Mouse (Mus musculus) liver, embryonic 16.5 days (tissue): ENCODE results near the gene Lamb1. TPM values are rescaled to one million over a fixed set of nuclear protein-coding genes. Genes with fewer than 3 reads are reported as not detected.

Source experiments
- ATAC-seq: fragments of 200-750 bp; cut with Nextera tagmentation; 2 replicates; pipeline ENCODE4 v1.8.0; 2017; ENCODE audit warnings: low read depth, mild to moderate bottlenecking, moderate number of reproducible peaks, moderate library complexity
- H3K27ac ChIP-seq: fragments of 300-500 bp; sonication (generic); 2 replicates; pipeline ENCODE4 v1.5.1; 2014; ENCODE audit warnings: mild to moderate bottlenecking, low read length
- H3K27me3 ChIP-seq: fragments of 300-500 bp; sonication (generic); 2 replicates; pipeline ENCODE4 v1.6.1; 2014; ENCODE audit warnings: low read depth, low read length, mixed read lengths; ENCODE audit not compliant: control insufficient read depth, insufficient read depth
- H3K36me3 ChIP-seq: fragments of 300-500 bp; sonication (generic); 2 replicates; pipeline ENCODE4 v1.6.1; 2014; ENCODE audit warnings: mild to moderate bottlenecking; ENCODE audit not compliant: control insufficient read depth, insufficient read depth
- H3K4me1 ChIP-seq: fragments of 300-500 bp; sonication (generic); 2 replicates; pipeline ENCODE4 v1.6.1; 2014; ENCODE audit warnings: low read depth, low read length, mixed read lengths; ENCODE audit not compliant: control insufficient read depth
- H3K4me2 ChIP-seq: fragments of 300-500 bp; sonication (generic); 2 replicates; pipeline ENCODE4 v1.6.1; 2014; ENCODE audit warnings: low read depth, low read length, mixed read lengths
- H3K4me3 ChIP-seq: fragments of 300-500 bp; sonication (generic); 2 replicates; pipeline ENCODE4 v1.5.1; 2014; ENCODE audit warnings: low read depth, mild to moderate bottlenecking, low read length
- H3K9ac ChIP-seq: fragments of 300-500 bp; sonication (generic); 2 replicates; pipeline ENCODE4 v1.6.1; 2014; ENCODE audit warnings: low read depth, low read length
- H3K9me3 ChIP-seq: fragments of 300-500 bp; sonication (generic); replicated peaks from 2 replicates; pipeline ENCODE4 v1.6.1; 2016; ENCODE audit warnings: low read length; ENCODE audit not compliant: control insufficient read depth
- WGBS: fragments of 180-500 bp; shearing (Covaris S2); extraction: QIAGEN DNeasy Blood & Tissue Kit; methylation state at CpG from one replicate; pipeline ENCODE4 v1.1.7; 2014; ENCODE audit not compliant: insufficient replicate concordance; 5-methylcytosine and 5-hydroxymethylcytosine counted together
- polyA plus RNA-seq: library from polyadenylated mRNA; unstranded; fragments of >200 nt; fragmentation: Nextera tagmentation; extraction: Ambion mirVana; gene quantifications from 2 replicates; pipeline ENCODE4 v1.2.1, GENCODE M21; 2015

The Lamb1 gene
- polyA plus RNA-seq, 1 experiment from 2014 or later = 6.0 TPM

DNA sequence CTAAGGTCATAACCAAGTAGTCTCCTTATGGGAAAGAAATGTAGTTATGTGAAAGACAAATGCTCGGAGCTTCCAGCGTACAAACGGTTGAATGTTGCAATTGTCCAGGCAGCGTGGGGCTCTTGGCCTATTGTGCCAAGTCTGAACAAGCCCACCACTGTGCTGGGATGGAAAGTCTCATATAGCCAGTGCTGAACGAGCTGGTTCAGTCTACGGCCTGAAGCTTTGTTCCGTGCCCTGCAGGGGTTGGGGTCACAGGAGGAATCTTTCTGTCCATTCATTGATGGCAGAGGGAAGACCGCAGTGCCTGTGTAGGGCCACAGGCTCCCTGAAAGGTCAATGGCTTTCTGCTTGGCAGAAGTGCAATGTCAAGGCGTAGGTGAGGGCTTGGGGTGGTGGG is 45.7 kb downstream of the Lamb1 start:
- Histone ChIP-seq H3K27me3 (no peaks in the 10 kb centered on the region), H3K4me3 (no peak overlapping the region), H3K4me2 (no peak overlapping the region), H3K27ac (no peak overlapping the region), H3K9me3 (no peaks in the 10 kb centered on the region), H3K36me3 (no peaks in the 10 kb centered on the region), H3K9ac (no peak overlapping the region), H3K4me1 (no peaks in the 10 kb centered on the region)
- 72% methylated on average over 9 of the region's 9 CpGs for WGBS
- no peak for ATAC-seq

DNA sequence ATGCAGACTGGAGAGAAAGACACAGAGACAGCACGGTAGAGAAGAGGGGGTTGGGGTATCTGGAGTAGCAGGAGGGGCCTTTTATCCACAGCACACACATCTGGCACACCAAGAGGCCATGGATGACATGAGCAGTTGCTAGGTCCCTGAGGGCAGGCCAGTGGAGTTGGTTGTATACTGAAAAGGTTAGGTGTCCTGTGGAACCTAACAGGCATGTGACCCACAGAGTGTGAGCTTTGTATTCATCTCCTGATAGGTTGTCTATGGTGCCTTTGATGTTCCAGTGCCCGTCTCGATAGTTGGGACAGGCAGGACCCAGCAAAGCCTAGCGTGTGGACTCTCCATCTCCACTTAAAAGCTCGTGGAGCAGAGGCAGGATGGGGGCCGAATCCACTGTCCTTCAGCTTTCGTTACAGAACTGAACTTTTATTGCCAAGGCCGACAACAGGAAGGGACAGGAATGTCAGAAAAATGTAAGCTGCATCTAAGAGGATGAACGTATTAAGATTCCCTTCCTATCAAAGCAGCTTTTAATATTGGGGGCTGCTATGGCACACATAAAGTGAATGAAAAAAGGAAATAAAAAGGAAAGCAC is 46.7 kb downstream of the Lamb1 start:
- no peaks in the 10 kb centered on the region for H3K4me1 ChIP-seq
- H3K4me2 ChIP-seq = no peak overlapping the region
- no peaks in the 10 kb centered on the region for H3K27me3 ChIP-seq
- 63% methylated on average over 9 of the region's 9 CpGs for WGBS
- ATAC-seq = no peak
- H3K36me3 ChIP-seq = no peaks in the 10 kb centered on the region
- no peak overlapping the region for H3K4me3 ChIP-seq
- H3K9me3 ChIP-seq = no peaks in the 10 kb centered on the region
- no peak overlapping the region for H3K9ac ChIP-seq
- H3K27ac ChIP-seq = no peak overlapping the region

DNA sequence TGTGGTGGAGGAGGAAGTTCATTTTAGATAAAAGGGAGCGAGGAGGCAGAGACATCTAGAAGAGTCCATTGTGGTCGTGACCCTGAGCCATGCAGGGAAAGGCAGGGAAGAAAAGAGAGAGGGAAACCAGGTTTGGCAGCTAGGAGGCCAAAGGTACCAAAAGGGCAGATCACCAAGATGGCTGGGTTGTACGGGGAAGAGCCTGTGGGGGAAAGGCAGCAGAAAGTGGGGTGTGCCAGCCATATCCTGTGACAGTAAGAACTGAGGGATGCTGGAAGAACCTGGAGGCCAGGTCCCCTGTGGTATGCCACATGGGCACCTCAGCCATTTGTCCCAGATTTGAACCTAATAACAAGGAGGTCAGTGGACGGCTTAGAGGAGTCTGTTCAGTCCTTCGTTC is 47.2 kb downstream of the Lamb1 start:
- Histone ChIP-seq H3K27me3 (no peaks in the 10 kb centered on the region), H3K9ac (no peak overlapping the region), H3K9me3 (no peaks in the 10 kb centered on the region), H3K27ac (no peak overlapping the region), H3K4me3 (no peak overlapping the region), H3K36me3 (no peaks in the 10 kb centered on the region), H3K4me1 (no peaks in the 10 kb centered on the region), H3K4me2 (no peak overlapping the region)
- no peak for ATAC-seq
- WGBS = 64% methylated on average over 5 of the region's 5 CpGs

DNA sequence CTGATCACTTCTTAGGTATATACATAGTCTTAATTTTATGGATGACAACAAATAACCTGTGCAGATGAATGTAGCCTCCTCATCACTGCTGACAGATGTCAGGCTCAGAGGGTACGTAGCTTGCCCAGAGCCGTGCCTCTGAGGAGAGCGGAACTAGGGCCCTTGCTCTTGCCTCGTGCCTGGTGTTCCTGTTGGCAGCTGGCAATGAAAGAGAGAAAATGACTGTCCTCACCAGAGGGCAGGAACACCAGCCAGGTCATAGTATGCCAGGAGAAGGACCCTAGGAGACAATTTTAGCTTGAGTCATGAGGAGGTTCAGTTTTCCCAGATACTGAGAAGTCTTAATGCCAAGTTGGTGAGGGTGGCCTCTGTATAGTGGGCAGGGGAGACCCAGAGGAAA is 48.1 kb downstream of the Lamb1 start:
- WGBS = 72% methylated on average over 4 of the region's 4 CpGs
- Histone ChIP-seq H3K9me3 (no peaks in the 10 kb centered on the region), H3K36me3 (no peaks in the 10 kb centered on the region), H3K9ac (no peak overlapping the region), H3K4me3 (no peak overlapping the region), H3K27ac (no peak overlapping the region), H3K4me1 (no peaks in the 10 kb centered on the region), H3K4me2 (no peak overlapping the region), H3K27me3 (no peaks in the 10 kb centered on the region)
- ATAC-seq = no peak

DNA sequence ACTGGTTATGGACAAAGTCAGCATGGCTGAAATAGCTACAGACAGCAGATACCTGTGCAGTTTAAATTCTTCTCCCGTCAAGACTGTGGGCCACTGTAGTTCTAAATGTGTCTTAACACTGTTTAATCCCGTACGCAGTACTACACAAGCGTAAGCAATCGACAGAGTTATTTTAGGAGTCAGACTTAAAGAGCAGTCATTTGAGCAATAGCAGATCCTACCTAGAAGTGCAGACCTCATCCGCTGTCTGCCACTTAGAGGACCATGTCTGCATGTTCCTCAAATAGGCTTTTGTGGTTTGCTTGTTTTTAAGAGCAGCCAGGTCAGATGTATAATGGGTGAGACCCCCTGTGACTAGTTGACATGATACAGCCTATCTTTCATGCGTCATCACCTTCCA is 49.3 kb downstream of the Lamb1 start:
- WGBS = 69% methylated on average over 7 of the region's 7 CpGs
- no peak overlapping the region for H3K27ac ChIP-seq
- ATAC-seq = no peak
- H3K27me3 ChIP-seq = no peaks in the 10 kb centered on the region
- no peaks in the 10 kb centered on the region for H3K36me3 ChIP-seq
- no peak overlapping the region for H3K9ac ChIP-seq
- no peak overlapping the region for H3K4me2 ChIP-seq
- no peak overlapping the region for H3K4me3 ChIP-seq
- H3K9me3 ChIP-seq = no peaks in the 10 kb centered on the region
- H3K4me1 ChIP-seq = no peaks in the 10 kb centered on the region

DNA sequence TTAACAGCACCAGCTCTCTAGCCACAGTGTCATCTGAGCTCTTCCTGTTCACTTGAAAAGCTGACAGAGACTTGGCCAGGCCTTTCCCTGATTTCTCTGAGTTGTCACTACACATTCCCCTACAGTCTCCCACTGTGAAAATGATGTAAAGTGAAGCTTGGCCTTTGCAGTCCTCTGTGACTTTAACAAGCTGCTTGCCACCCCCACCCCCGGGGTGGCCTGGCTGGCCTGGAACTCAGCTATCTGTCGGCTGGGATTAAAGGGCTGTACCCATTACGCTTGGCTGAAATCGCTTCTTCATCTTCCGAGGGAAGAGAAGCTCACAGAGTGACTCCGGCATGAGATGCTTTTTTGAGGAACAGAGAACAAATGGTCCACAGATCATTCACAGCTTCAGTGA is 50.9 kb downstream of the Lamb1 start:
- H3K9ac ChIP-seq = no peak overlapping the region
- ATAC-seq = no peak
- H3K4me2 ChIP-seq = no peak overlapping the region
- WGBS = 66% methylated on average over 6 of the region's 6 CpGs
- H3K4me3 ChIP-seq = no peak overlapping the region
- H3K9me3 ChIP-seq = no peaks in the 10 kb centered on the region
- no peaks in the 10 kb centered on the region for H3K36me3 ChIP-seq
- no peak overlapping the region for H3K27ac ChIP-seq
- H3K4me1 ChIP-seq = no peaks in the 10 kb centered on the region
- no peaks in the 10 kb centered on the region for H3K27me3 ChIP-seq

DNA sequence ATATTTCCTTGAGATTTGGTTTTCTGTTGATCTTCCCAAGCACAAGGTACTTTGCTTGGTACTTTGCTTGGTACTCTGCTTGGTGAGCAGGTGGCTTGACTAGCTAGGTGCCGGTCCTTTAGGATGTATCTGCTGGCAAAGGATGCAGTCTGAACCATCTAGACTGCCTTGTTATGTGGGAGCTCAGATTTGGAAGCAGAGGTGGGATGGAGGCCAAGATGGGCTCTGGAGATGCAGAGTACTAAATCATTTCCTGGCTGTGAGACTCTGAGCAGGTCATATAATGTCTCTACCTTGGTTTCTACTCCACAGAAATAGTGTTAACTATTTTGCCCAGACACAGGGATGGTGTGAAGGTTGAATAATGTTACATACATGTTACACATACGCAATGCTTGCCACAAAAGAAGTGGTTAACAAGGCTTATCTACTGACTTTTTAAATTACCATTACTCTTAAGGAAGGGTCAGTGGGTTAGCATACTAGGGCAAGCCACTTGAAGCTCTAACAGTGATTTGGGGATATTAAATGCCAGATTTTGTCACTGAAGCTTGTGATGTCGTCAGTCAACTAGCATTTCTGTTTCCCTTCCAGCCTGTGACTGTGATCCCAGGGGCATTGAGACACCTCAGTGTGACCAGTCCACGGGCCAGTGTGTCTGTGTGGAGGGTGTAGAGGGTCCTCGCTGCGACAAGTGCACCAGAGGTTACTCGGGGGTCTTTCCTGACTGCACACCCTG is 52.8 kb downstream of the Lamb1 start:
- no peaks in the 10 kb centered on the region for H3K4me1 ChIP-seq
- H3K9me3 ChIP-seq = no peaks in the 10 kb centered on the region
- no peaks in the 10 kb centered on the region for H3K27me3 ChIP-seq
- H3K4me2 ChIP-seq = no peak overlapping the region
- H3K4me3 ChIP-seq = no peak overlapping the region
- no peak overlapping the region for H3K9ac ChIP-seq
- ATAC-seq = no peak
- H3K36me3 ChIP-seq = no peaks in the 10 kb centered on the region
- 64% methylated on average over 7 of the region's 7 CpGs for WGBS
- no peak overlapping the region for H3K27ac ChIP-seq

DNA sequence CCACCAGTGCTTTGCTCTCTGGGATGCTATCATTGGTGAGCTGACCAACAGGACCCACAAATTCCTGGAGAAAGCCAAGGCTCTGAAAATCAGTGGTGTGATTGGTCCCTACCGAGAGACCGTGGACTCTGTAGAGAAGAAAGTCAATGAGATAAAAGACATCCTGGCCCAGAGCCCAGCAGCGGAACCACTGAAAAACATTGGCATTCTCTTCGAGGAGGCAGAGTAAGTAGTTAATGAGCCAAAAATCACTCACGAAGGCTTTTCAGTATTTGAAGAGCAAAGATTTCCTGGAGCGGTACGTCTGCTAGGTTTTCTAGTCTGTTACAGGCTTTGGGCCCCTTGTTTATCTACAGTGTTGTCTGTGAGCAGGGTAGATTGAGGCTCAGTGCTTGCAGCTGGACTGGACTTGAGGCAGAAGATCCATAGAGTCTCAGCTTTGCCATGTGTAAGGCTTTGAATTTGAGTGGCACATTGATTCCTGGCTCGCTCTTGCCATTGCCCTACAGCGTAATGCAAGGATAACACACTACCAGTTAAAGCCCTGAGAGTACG is 53.5 kb downstream of the Lamb1 start:
- H3K4me3 ChIP-seq = no peak overlapping the region
- H3K27me3 ChIP-seq = no peaks in the 10 kb centered on the region
- no peak overlapping the region for H3K9ac ChIP-seq
- H3K9me3 ChIP-seq = no peaks in the 10 kb centered on the region
- no peak overlapping the region for H3K4me2 ChIP-seq
- no peaks in the 10 kb centered on the region for H3K36me3 ChIP-seq
- 76% methylated on average over 10 of the region's 10 CpGs for WGBS
- no peak for ATAC-seq
- H3K27ac ChIP-seq = no peak overlapping the region
- no peaks in the 10 kb centered on the region for H3K4me1 ChIP-seq

DNA sequence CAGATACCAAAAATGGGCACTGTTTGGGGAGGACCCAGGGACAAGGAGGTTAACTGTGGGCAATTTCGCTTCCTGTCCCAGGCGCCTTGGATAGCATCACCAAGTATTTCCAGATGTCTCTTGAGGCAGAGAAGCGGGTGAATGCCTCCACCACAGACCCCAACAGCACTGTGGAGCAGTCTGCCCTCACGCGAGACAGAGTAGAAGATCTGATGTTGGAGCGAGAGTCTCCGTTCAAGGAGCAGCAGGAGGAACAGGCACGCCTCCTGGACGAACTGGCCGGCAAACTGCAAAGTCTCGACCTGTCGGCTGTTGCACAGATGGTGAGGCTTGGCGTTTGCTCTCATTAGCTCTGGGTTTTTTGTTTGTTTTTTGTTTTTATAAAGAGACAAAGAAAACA is 55.8 kb downstream of the Lamb1 start:
- Histone ChIP-seq H3K9ac (no peak overlapping the region), H3K4me1 (no peaks in the 10 kb centered on the region), H3K4me3 (no peak overlapping the region), H3K36me3 (no peaks in the 10 kb centered on the region), H3K4me2 (no peak overlapping the region), H3K9me3 (no peaks in the 10 kb centered on the region), H3K27me3 (no peaks in the 10 kb centered on the region), H3K27ac (no peak overlapping the region)
- WGBS = 70% methylated on average over 13 of the region's 13 CpGs
- no peak for ATAC-seq
